Comparison of ENCODE assay signal across 17 mouse cellular contexts in the genomic region with DNA sequence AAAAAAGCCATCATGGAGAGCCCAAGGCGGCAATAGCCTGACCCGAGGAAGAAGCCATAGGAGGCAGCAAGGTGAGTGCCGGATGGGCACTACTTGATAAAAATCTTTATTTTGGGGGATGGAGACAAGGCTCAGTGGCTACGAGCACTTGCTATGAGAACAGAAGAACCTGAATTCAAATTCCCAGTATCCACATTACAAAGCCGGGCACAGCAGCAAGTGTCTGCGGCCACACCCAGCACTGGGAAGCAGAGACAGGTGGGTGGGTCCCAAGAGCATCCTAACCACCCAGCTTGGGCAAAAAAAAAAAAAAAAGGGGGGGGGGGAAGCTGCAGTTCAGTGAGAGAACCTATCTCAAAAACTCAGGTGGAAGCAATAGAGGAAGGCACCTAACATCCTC.
"Had no signal": no experiment of that assay in that cellular context is flagged by ENCODE, and none has a peak within 500 bp of the region (broad histone marks: within the 10 kb centered on the region; RNA-seq: fewer than 3 reads in every experiment).

No protein-coding gene starts in this region.

- ATAC-seq: hindbrain, postnatal 0 days; intestine, embryonic 16.5 days had no signal

- DNase-seq: gastrocnemius, adult 2 months; gastrocnemius, postnatal 10 days; gastrocnemius, postnatal 25 days; heart, adult 18-20 months; heart, postnatal 10 days; heart, postnatal 36 days; kidney, adult 11 months; kidney, adult 2 months; kidney, adult 9 months; kidney, postnatal 14 days; kidney, postnatal 36 days; layer of hippocampus, adult 9-11 months; layer of hippocampus, postnatal 36 days; liver; liver, embryonic 13.5 days had no signal
